Mouse (Mus musculus) intestine, embryonic 16.5 days (tissue): ENCODE measurements at regions not wholly inside any gene's neighbourhood (a gene's known extent, or its start where the extent isn't known, plus 50 kb on each side); places are given as distances from the start of the nearest gene placed in this dataset.

Experiments used
- ATAC-seq: fragments of 200-750 bp; cut with Nextera tagmentation; 2 replicates; pipeline ENCODE4 v1.8.0; 2017; ENCODE audit warnings: moderate TSS enrichment, moderate library complexity
- H3K27ac ChIP-seq: fragments of 300-500 bp; sonication (generic); 2 replicates; pipeline ENCODE4 v1.5.1; 2014; ENCODE audit warnings: mild to moderate bottlenecking, low read length
- H3K27me3 ChIP-seq: fragments of 300-500 bp; sonication (generic); replicated peaks from 2 replicates; pipeline ENCODE4 v1.6.1; 2014; ENCODE audit warnings: low read length, control low read depth, mixed read lengths; ENCODE audit not compliant: control insufficient read depth, insufficient read depth
- H3K36me3 ChIP-seq: fragments of 300-500 bp; sonication (generic); 2 replicates; pipeline ENCODE4 v1.6.1; 2014; ENCODE audit warnings: low read length, control low read depth; ENCODE audit not compliant: control insufficient read depth, insufficient read depth
- H3K4me1 ChIP-seq: fragments of 300-500 bp; sonication (generic); 2 replicates; pipeline ENCODE4 v1.6.1; 2014; ENCODE audit warnings: low read length, control low read depth, mixed read lengths; ENCODE audit not compliant: control insufficient read depth, insufficient read depth
- H3K4me2 ChIP-seq: fragments of 300-500 bp; sonication (generic); 2 replicates; pipeline ENCODE4 v1.6.1; 2014; ENCODE audit warnings: low read depth, low read length, control low read depth
- H3K4me3 ChIP-seq: fragments of 300-500 bp; sonication (generic); 2 replicates; pipeline ENCODE4 v1.5.1; 2014; ENCODE audit warnings: mild to moderate bottlenecking, low read length
- H3K9ac ChIP-seq: fragments of 300-500 bp; sonication (generic); 2 replicates; pipeline ENCODE4 v1.6.1; 2014; ENCODE audit warnings: low read depth, low read length
- H3K9me3 ChIP-seq: fragments of 300-500 bp; sonication (generic); 2 replicates; pipeline ENCODE4 v1.6.1; 2016; ENCODE audit warnings: low read length, control low read depth; ENCODE audit not compliant: control insufficient read depth
- WGBS: fragments of 180-500 bp; shearing (Covaris S2); extraction: QIAGEN DNeasy Blood & Tissue Kit; methylation state at CpG from one replicate; pipeline ENCODE4 v1.1.7; 2014; 5-methylcytosine and 5-hydroxymethylcytosine counted together

DNA sequence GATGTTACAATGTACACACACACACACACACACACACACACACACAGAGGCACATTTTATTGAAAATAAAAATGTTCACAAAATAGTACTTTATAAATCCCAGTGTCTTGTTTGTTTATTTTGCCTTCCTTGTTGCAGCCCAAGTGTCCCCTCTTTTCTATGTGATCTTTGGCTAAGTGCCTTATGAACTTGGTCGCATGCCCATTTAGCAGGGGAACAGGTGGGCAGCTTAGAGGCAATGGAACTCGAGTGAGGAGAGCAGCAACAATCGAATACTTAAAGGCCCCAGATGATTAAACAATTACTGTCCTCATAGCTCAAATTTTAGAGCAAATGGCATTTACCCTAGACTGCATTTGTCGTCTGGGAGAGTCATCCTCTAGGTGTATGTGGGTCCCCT, 631.1 kb upstream of the Cdh5 start:
- Histone ChIP-seq H3K27ac (no peak overlapping the region), H3K9me3 (0 out of 2 replicates have a peak, but pooled peaks cover 5% of the 10 kb centered on the region), H3K9ac (no peak overlapping the region), H3K4me3 (no peak overlapping the region), H3K4me2 (no peak overlapping the region), H3K36me3 (no peaks in the 10 kb centered on the region), H3K27me3 (no peaks in the 10 kb centered on the region), H3K4me1 (no peaks in the 10 kb centered on the region)
- ATAC-seq, result no peak
- 52% methylated on average over 4 of the region's 4 CpGs for WGBS

- WGBS, result 81% methylated on average over 12 of the region's 12 CpGs
- Histone ChIP-seq H3K4me2 (no peak overlapping the region), H3K9ac (no peak overlapping the region), H3K27me3 (no peaks in the 10 kb centered on the region), H3K4me1 (no peaks in the 10 kb centered on the region), H3K9me3 (0 out of 2 replicates have a peak, but pooled peaks cover 5% of the 10 kb centered on the region), H3K27ac (no peak overlapping the region), H3K36me3 (no peaks in the 10 kb centered on the region), H3K4me3 (no peak overlapping the region)
- no peak for ATAC-seq
Measured at GRCm38 (mm10) chr8:103475816-103476797, 625.3 kb upstream of the Cdh5 start.

DNA sequence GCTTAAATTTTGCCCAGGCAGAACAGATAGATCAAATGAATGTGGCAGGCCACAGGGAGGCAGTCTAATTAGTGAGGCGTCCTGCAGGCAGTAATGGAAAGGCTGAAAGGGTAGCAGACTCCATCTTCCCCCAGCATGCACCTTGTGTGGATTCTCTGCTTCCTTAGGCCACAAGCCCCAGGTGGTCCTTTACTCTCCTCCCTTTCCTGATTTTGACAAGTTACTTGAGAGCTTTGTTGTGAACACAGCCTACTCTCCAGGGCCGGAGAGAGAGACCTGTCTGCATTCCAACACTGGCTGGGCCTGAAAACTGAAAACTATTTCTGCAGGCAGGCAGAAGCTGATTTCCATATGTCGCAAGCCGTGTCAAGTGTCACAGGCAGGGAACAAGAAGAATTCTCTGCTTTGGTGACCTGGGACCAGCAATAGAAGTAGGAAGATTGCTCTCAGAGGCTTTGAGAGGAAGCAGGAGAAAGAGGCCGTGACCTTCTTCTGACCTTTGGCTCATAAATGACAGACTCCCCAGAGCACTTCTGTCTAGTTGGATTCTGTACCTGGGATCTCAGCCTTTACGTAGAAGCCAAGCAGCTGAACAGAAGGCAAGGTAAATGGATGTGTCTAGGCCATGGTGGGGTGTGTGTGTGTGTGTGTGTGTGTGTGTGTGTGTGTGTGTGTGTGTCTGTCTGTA, 619.2 kb upstream of the Cdh5 start:
- Histone ChIP-seq H3K27me3 (no peaks in the 10 kb centered on the region), H3K4me2 (no peak overlapping the region), H3K4me1 (peaks cover 3% of the 10 kb centered on the region; the same call in 1 of the 2 replicates), H3K36me3 (no peaks in the 10 kb centered on the region), H3K4me3 (no peak overlapping the region), H3K27ac (no peak overlapping the region), H3K9ac (no peak overlapping the region), H3K9me3 (no peaks in the 10 kb centered on the region)
- ATAC-seq, result no peak
- WGBS, result 34% methylated on average over 6 of the region's 6 CpGs

GRCm38 (mm10) chr8:103485441-103485840, 616.0 kb upstream of the Cdh5 start:
- H3K36me3 ChIP-seq, result no peaks in the 10 kb centered on the region
- no peak overlapping the region for H3K27ac ChIP-seq
- no peak overlapping the region for H3K4me3 ChIP-seq
- no peaks in the 10 kb centered on the region for H3K9me3 ChIP-seq
- H3K4me1 ChIP-seq, result peaks cover 3% of the 10 kb centered on the region; the same call in 1 of the 2 replicates
- H3K9ac ChIP-seq, result no peak overlapping the region
- no peak for ATAC-seq
- H3K27me3 ChIP-seq, result no peaks in the 10 kb centered on the region
- 79% methylated on average over 5 of the region's 5 CpGs for WGBS
- H3K4me2 ChIP-seq, result no peak overlapping the region

DNA sequence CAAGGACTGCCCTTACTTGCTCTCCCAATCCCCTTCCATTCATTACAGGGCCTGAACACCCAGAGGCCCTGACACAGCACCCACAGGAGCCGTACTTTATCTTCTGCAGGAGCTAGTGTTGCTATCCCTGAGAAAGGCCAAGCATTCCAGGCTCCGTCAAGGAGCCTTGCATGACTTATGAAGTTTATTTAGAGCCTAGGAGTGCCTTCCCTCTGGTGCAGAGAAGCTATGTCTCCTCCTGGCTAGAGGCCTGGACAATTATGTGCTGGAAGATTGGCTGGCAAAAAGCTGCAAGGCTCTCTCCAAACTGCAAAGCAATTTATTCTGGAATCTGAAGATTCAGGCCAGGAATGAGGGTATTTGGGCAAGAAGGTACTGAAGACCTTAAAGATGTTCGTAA, 612.0 kb upstream of the Cdh5 start:
- Histone ChIP-seq H3K9ac (no peak overlapping the region), H3K4me2 (no peak overlapping the region), H3K4me1 (no peaks in the 10 kb centered on the region), H3K9me3 (no peaks in the 10 kb centered on the region), H3K27ac (0 out of 2 replicates have a peak overlapping the region, but pooled peaks have one; percentile 31), H3K4me3 (no peak overlapping the region), H3K27me3 (no peaks in the 10 kb centered on the region), H3K36me3 (no peaks in the 10 kb centered on the region)
- ATAC-seq, result peak; percentile 31; the same call in 1 of the 2 replicates
- 59% methylated on average over 3 of the region's 3 CpGs for WGBS

DNA sequence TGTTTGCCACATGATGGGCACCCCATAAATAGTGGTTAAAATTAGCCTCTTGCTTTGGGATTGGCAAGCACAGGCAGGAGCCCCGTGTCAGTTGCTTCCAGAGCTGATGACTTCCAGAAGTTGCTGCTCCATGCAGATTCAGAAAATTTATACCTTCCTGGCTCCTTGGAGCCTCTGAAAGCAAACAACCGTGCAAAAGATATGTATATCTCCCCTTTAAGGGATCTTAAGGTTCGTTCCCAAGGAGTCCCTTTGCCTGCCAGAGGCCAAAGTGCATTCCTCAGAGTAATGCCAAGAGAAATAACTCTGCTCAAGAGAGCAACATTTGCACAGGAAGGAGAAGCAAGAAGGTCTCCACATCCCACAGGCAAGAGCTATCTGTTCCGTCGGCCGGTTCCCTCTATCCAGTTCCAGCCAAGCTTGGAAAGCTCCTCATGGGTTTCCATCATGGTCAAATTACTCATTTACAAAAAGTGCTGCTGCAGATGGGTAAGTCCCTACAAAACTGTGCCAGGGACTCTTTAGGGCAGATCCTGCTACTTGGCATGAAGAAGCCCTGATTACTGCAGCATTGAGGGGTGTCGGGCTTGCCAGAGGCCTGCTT, 608.4 kb upstream of the Cdh5 start:
- Histone ChIP-seq H3K9me3 (no peaks in the 10 kb centered on the region), H3K9ac (no peak overlapping the region), H3K4me3 (no peak overlapping the region), H3K4me1 (no peaks in the 10 kb centered on the region), H3K4me2 (no peak overlapping the region), H3K27me3 (no peaks in the 10 kb centered on the region), H3K27ac (peak overlapping the region; percentile 29), H3K36me3 (no peaks in the 10 kb centered on the region)
- peak; percentile 76 for ATAC-seq
- WGBS, result 50% methylated on average over 7 of the region's 7 CpGs

GRCm38 (mm10) chr8:103493932-103494493, 607.4 kb upstream of the Cdh5 start:
- ATAC-seq, result no peak
- H3K27ac ChIP-seq, result no peak overlapping the region
- no peaks in the 10 kb centered on the region for H3K4me1 ChIP-seq
- H3K4me3 ChIP-seq, result no peak overlapping the region
- H3K36me3 ChIP-seq, result no peaks in the 10 kb centered on the region
- 85% methylated on average over 4 of the region's 4 CpGs for WGBS
- H3K4me2 ChIP-seq, result no peak overlapping the region
- H3K9ac ChIP-seq, result no peak overlapping the region
- H3K27me3 ChIP-seq, result no peaks in the 10 kb centered on the region
- H3K9me3 ChIP-seq, result no peaks in the 10 kb centered on the region

DNA sequence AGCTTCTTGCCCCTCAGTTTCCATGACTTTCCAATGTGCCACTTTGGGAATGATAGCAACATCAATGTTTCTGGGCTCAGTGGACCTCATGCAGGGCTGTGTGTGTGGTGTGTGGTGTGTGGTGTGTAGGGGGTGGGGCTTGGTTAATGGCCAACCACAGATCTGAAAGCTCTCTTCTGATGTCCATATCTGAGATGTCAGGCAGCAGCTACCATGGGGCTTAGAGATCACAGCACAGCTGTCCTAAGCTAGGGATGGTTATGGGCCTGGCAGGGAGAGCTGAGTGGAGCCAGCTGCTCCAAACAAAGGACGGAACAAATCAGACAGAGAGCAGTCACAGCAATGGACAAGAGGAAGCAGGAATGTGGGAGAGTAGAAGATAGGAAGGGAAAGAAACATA, 606.8 kb upstream of the Cdh5 start:
- Histone ChIP-seq H3K4me3 (no peak overlapping the region), H3K27ac (no peak overlapping the region), H3K9me3 (no peaks in the 10 kb centered on the region), H3K9ac (no peak overlapping the region), H3K4me1 (no peaks in the 10 kb centered on the region), H3K27me3 (no peaks in the 10 kb centered on the region), H3K4me2 (no peak overlapping the region), H3K36me3 (no peaks in the 10 kb centered on the region)
- WGBS, result 44% methylated on average over 1 of the region's 1 CpGs
- ATAC-seq, result no peak

- H3K27ac ChIP-seq, result no peak overlapping the region
- H3K9ac ChIP-seq, result no peak overlapping the region
- no peak for ATAC-seq
- 80% methylated on average over 2 of the region's 2 CpGs for WGBS
- no peaks in the 10 kb centered on the region for H3K27me3 ChIP-seq
- H3K4me1 ChIP-seq, result no peaks in the 10 kb centered on the region
- H3K4me3 ChIP-seq, result no peak overlapping the region
- no peak overlapping the region for H3K4me2 ChIP-seq
- no peaks in the 10 kb centered on the region for H3K9me3 ChIP-seq
- H3K36me3 ChIP-seq, result no peaks in the 10 kb centered on the region
Measured at GRCm38 (mm10) chr8:103501328-103501727, 600.1 kb upstream of the Cdh5 start.
